Mouse (Mus musculus) MEL (cell line): Measurements from ENCODE around the gene Gm4788. TPM values are rescaled to one million over a fixed set of nuclear protein-coding genes. Genes with fewer than 3 reads are reported as not detected.
"Not testable (repeated sequence)": the region's sequence is repeated elsewhere in the genome, so short reads cannot be mapped to it uniquely, and the experiment has no call there.

ENCODE experiments used
- DNase-seq: peaks from one replicate; pipeline ENCODE4 v3.0.0; 2011; ENCODE audit warnings: low read depth, low spot score
- H3K27ac ChIP-seq: 2 replicates; pipeline ENCODE4 v1.5.1; 2012; ENCODE audit warnings: low read depth, mild to moderate bottlenecking, control low read depth, low read length, moderate library complexity; ENCODE audit not compliant: control insufficient read depth
- H3K27me3 ChIP-seq, 2 experiments: fragments of 150-350 bp in 1 of 2; sonication (generic) in 1 of 2; 2 replicates each; pipeline ENCODE4 v1.6.1; 2012; ENCODE audit warnings: low read length in 2 of 2, mild to moderate bottlenecking in 2 of 2, improper control_type of control experiment in 1 of 2, moderate library complexity in 1 of 2; ENCODE audit not compliant: insufficient read depth in 2 of 2, control insufficient read depth in 1 of 2
- H3K36me3 ChIP-seq, 2 experiments: 2 replicates each; pipeline ENCODE4 v1.6.1; 2012 to 2014; ENCODE audit warnings: low read length in 2 of 2, improper control_type of control experiment in 1 of 2, inconsistent platforms in 1 of 2, mild to moderate bottlenecking in 1 of 2; ENCODE audit not compliant: insufficient read depth in 2 of 2, control insufficient read depth in 1 of 2
- H3K4me1 ChIP-seq, 2 experiments: fragments of 150-350 bp in 1 of 2; sonication (generic) in 1 of 2; 2 replicates each; pipeline ENCODE4 v1.6.1; 2012; ENCODE audit warnings: low read length in 2 of 2, improper control_type of control experiment in 1 of 2, mild to moderate bottlenecking in 1 of 2; ENCODE audit not compliant: insufficient read depth in 2 of 2, control insufficient read depth in 1 of 2
- H3K4me3 ChIP-seq, 2 experiments: fragments of 150-350 bp in 1 of 2; sonication (generic) in 1 of 2; 2 replicates each; pipeline ENCODE4 v1.5.1; 2012; ENCODE audit warnings: low read depth in 2 of 2, low read length in 2 of 2, mild to moderate bottlenecking in 2 of 2, moderate library complexity in 2 of 2, control low read depth in 1 of 2, improper control_type of control experiment in 1 of 2; ENCODE audit not compliant: control insufficient read depth in 1 of 2, insufficient read depth in 1 of 2
- H3K79me2 ChIP-seq: 2 replicates; pipeline ENCODE4 v1.6.1; 2012; ENCODE audit warnings: mild to moderate bottlenecking, low read length, moderate library complexity; ENCODE audit not compliant: control insufficient read depth, poor library complexity, insufficient read depth
- H3K9ac ChIP-seq: 2 replicates; pipeline ENCODE4 v1.6.1; 2012; ENCODE audit warnings: low read depth, mild to moderate bottlenecking, control low read depth, low read length, moderate library complexity; ENCODE audit not compliant: control insufficient read depth, poor library complexity, severe bottlenecking
- H3K9me3 ChIP-seq: fragments of 150-350 bp; sonication (generic); replicated peaks from 2 replicates; pipeline ENCODE4 v1.6.1; 2012; ENCODE audit warnings: mild to moderate bottlenecking, low read length, improper control_type of control experiment, moderate library complexity; ENCODE audit not compliant: insufficient read depth
- polyA plus RNA-seq, 2 experiments: library from polyadenylated mRNA; stranded (reverse) in 1 of 2; unstranded in 1 of 2; fragments of >175 nt in 1 of 2; fragments of >200 nt in 1 of 2; gene quantifications; 2 replicates each; pipeline versions ENCODE4 v1.2.1 to v1.2.4; 2012; ENCODE audit warnings: low replicate concordance in 2 of 2, low read depth in 1 of 2; ENCODE audit not compliant: insufficient read length in 2 of 2, insufficient read depth in 1 of 2, missing spikeins in 1 of 2
- total RNA-seq: library from RNA; depleted of rRNA; stranded (reverse); fragments of 300-350 nt; gene quantifications from 2 replicates; pipeline ENCODE4 v1.2.3, GENCODE M21; 2012; rRNA removed

Gm4788 gene
- total and polyA plus RNA-seq, 3 experiments, result not detected

DNA sequence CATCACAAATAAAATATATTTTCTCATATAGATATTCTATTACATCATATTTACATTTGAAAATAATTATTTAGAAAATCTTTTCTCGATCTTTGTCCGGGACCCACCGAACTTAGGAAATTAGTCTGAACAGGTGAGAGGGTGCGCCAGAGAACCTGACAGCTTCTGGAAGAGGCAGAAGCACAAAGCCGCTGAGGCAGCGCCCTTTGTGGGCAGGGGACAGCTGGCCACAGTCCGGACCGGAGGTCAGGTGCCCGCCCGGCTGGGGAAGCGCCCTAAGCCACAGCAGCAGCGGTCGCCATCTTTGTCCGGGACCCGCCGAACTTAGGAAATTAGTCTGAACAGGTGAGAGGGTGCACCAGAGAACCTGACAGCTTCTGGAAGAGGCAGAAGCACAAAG is 64.8 kb downstream of the Gm4788 start:
- not testable (repeated sequence) for H3K36me3 ChIP-seq, H3K9me3 ChIP-seq, H3K27ac ChIP-seq, H3K9ac ChIP-seq, H3K4me1 ChIP-seq, H3K27me3 ChIP-seq, DNase-seq, H3K79me2 ChIP-seq, H3K4me3 ChIP-seq

DNA sequence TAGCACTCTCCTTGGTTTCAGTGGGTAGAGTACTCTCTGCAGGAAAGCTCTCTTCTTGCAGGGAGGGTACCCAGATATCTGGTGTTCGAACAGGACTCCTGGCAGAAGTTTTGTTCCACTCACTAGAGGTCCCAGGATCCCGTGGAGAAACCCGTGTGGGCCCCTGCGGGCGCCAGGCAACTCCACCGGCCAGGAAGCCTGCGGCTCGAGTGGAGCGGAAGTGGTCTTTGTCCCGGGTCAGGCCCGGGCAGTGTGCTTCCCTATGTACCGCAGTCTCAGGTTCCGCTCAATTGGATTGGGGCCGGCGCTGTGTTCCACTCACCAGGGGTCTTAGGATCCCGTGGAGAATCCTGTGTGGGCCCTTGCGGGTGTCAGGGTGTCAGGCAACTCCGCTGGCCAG is 131.1 kb downstream of the Gm4788 start:
- H3K27ac ChIP-seq, H3K4me1 ChIP-seq, H3K27me3 ChIP-seq, H3K36me3 ChIP-seq, H3K79me2 ChIP-seq, H3K9ac ChIP-seq, DNase-seq, H3K9me3 ChIP-seq, H3K4me3 ChIP-seq: not testable (repeated sequence)

Other genes with a start within 250 kb of the Gm4788 start
- gene Cfhr1, start 221.0 kb downstream of the Gm4788 start, total RNA-seq, result not detected in 2 replicates
- gene Cfhr1, start 221.0 kb downstream of the Gm4788 start, polyA plus RNA-seq, result not detected
- gene Cfhr2, start 77.5 kb upstream of the Gm4788 start, total RNA-seq, result not detected in 2 replicates
- gene Cfhr2, start 77.5 kb upstream of the Gm4788 start, polyA plus RNA-seq, result not detected